Mouse (Mus musculus): ENCODE results near the gene Slc7a14.

The Slc7a14 gene

GRCm38 (mm10) chr3:31208458-31208994 lies 101.7 kb downstream of the Slc7a14 start:
- DNase-seq (ENCODE audit: low spot score) = no peak

- no peak for DNase-seq (ENCODE audit: low spot score)
Measured at GRCm38 (mm10) chr3:31208046-31208445, 102.1 kb downstream of the Slc7a14 start.

DNA sequence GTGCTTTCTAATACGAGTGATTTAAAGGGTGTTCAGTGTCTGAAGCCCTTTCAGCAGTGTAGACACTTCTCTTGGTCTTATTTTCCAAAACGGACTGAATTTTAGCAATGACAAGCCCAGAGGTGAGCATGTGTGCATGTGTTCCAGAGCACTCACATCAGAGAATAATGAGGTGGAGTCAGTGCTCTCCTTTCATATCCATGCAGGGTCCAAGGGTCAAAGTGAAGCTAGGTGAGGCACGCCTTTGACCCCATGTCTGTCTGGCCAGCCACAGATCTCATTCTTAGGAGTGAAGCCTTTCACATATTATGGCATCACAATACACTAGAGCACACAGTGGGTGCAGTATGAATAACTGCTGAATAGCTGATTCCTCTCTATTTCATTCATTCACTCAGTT lies 105.0 kb downstream of the Slc7a14 start:
- no peak for DNase-seq (ENCODE audit: low spot score)

GRCm38 (mm10) chr3:31203947-31204346 lies 106.2 kb downstream of the Slc7a14 start:
- no peak for DNase-seq (ENCODE audit: low spot score)

DNA sequence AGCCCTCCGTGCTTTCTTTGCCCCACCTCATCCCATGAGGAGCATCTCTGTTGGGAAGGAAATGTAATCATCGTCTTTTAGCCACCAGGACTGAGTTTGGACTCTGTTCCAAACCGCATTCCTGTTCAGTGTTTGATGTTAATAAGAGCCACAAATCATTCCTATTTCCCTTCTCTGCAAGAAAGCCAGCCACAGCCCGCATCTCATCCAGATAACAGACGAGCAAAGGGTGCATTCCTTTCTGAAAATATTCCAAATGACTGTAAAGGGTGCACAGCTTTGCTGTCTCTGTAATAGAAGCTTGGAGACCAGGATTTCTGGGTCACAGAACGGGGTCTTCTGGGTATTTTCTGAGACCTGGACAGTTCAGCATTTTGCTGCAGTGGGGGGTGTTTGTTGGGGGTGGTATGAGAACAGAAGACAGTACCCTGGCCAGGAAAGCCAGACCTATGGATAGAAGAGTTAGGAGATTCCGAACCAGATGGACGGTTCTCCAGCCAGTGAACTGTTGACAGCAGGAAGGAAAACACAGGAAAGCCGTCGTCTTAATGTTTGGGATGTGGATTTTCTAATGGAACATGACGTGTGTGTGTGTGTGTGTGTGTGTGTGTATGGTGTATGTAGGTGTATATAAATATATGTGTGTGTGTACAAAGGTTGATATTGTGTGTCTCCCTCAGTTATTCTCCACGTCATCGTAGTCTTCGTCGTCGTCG lies 110.9 kb downstream of the Slc7a14 start:
- no peak for DNase-seq (ENCODE audit: low spot score)

DNA sequence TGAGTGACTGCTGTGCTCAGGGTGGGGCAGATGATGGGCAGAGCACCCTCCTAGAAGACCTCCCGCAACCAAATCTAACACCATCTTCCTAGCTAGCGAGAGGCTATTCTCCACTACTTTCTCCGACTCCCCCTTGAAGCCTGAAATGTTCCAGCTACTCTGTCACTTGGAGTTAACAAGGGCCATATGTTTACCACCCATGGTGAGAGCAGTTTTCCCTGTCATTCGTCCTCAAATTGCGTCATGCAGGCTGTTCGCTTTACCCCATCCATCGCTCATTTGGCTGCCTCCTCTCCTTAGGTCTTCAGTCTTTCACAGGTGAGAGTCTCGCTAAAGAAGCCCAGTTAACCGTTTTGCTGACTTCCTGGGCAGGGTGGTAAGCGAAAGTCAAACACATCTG lies 118.8 kb downstream of the Slc7a14 start:
- DNase-seq (ENCODE audit: low spot score) = no peak

DNA sequence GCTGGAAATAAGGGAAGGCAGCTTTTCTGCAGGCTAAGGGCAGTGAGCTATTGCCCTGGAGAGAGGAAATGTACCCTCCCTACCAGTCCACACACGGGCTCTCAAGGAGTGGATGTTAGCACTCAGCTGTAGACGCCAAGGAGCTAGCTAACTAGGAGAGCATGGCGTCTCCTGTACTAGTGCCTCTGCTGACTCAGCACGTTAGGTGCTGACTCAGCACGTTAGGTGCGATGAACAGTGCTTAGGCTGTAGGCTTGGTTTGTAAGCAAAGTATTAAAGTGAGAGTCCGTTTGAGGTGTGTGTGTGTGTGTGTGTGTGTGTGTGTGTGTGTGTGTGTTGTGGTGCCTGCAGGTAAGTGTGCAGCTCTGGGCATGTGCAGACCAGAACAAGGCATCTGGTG lies 119.8 kb downstream of the Slc7a14 start:
- DNase-seq (ENCODE audit: low spot score) = no peak

GRCm38 (mm10) chr3:31166365-31166871 lies 143.8 kb downstream of the Slc7a14 start:
- no peak for DNase-seq (ENCODE audit: low spot score)

DNA sequence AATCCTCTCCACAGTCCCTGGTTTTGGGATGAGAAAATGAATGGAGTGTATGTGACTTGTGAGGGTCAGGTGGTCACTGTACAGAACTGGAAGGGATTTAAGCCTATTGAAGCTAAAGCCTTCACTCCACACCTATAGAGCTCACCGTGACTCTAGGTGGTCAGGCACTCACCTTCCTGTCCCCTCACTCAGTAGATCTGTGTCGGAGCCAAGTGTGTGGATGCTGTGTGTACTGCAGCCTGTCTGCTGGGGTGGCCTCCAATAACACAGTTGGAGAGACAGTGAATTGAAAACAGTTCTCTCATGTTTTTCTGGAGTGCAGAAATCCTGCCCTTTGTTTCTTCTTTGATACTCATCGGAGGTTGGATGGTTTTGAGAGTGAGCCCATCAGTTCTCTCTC lies 144.4 kb downstream of the Slc7a14 start:
- no peak for DNase-seq (ENCODE audit: low spot score)

DNA sequence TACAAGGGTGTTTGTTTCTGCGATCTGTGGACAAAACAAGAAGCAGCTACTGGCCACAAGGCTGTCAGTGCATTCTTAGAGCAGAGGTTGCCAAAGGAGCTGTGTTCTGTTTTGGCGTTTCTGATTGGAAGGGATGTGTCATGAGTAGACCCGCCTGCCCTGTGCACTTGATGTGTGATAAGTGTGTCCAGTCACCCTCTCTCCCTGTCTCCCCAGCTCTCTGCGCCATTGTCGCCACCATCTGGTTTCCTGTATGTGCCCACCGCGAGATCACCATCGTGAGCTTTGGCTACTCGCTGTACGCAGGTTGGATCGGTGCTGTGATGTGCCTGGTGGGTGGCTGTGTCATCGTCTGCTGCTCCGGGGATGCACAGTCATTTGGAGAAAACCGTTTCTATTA lies 147.3 kb downstream of the Slc7a14 start:
- no peak for DNase-seq (ENCODE audit: low spot score)

- no peak for DNase-seq (ENCODE audit: low spot score)
Measured at GRCm38 (mm10) chr3:31161336-31161735, 148.8 kb downstream of the Slc7a14 start.

DNA sequence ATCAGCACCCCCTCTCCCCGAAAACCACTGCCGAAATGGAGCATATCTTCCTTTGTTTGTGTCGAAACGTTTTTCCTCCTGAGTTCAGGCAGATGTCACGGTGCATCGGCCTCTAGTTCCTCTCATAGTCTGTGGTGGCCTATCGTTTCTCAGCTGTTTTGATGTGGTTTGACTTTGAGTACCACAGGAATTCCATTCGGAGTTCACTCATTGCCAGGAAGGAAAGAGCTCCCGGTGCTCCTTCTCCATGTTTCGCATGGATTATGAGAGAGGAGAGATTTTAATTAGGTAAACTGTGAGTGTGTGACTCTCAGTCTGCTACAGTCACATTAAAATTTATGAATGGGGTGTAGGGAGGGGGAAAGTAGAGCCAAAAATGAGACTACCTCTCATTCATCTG lies 150.1 kb downstream of the Slc7a14 start:
- DNase-seq (ENCODE audit: low spot score) = no peak

DNA sequence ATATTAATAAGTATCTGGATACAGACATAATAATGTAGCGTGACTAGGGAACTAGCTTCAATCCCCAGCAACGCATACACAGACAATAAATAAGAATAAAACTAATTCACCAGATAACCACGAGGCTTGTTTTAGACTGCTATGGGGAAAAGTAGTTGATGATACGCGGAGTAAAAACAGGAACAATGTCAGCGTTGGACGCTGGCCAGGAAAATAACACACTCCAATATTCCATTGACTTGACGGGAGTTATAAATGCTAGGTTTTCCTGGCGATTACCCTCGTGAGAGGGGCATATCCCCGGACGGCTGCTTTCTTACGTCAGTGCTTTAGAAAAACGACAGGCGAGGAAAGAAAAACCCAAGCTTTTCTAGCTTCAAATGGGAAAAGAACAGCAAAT lies 152.4 kb downstream of the Slc7a14 start:
- no peak for DNase-seq (ENCODE audit: low spot score)

- no peak for DNase-seq (ENCODE audit: low spot score)
Measured at GRCm38 (mm10) chr3:31156126-31156525, 154.1 kb downstream of the Slc7a14 start.

Data from c-Kit-positive CD71-positive TER-119-positive erythroid progenitor cells, embryonic 14.5 days (primary cell).